Mouse (Mus musculus) spleen, adult 2 months (tissue): ENCODE data around the gene Cep290. TPM values are rescaled to one million over a fixed set of nuclear protein-coding genes. Genes with fewer than 3 reads are reported as not detected.

Experiments
- DNase-seq, 2 experiments: peaks; one replicate each; pipeline versions ENCODE4 v3.0.0 to v3.0.0-alpha.2; 2012 to 2021; ENCODE audit warnings: low spot score in 2 of 2, low read depth in 1 of 2
- H3K27ac ChIP-seq: fragments of 200-500 bp; 2 replicates; pipeline ENCODE4 v1.5.1; 2012; ENCODE audit warnings: low read length, inconsistent platforms; ENCODE audit not compliant: insufficient read depth
- H3K27me3 ChIP-seq: fragments of 200-500 bp; 2 replicates; pipeline ENCODE4 v1.6.1; 2012; ENCODE audit warnings: mild to moderate bottlenecking, moderate library complexity, low read length, inconsistent platforms; ENCODE audit not compliant: control insufficient read depth, insufficient read depth
- H3K36me3 ChIP-seq: fragments of 200-500 bp; 2 replicates; pipeline ENCODE4 v1.6.1; 2012; ENCODE audit warnings: mild to moderate bottlenecking, low read length, inconsistent platforms; ENCODE audit not compliant: control insufficient read depth, insufficient read depth
- H3K4me1 ChIP-seq: fragments of 200-500 bp; 2 replicates; pipeline ENCODE4 v1.6.1; 2011; ENCODE audit warnings: inconsistent platforms; ENCODE audit not compliant: control insufficient read depth, insufficient read depth, insufficient read length
- H3K4me3 ChIP-seq: fragments of 200-500 bp; 2 replicates; pipeline ENCODE4 v1.5.1; 2011; ENCODE audit warnings: mild to moderate bottlenecking, inconsistent platforms; ENCODE audit not compliant: insufficient read depth, insufficient read length; ENCODE audit errors: extremely low read depth
- CTCF ChIP-seq: fragments of 200-500 bp; IDR thresholded peaks from 2 replicates; pipeline ENCODE4 v1.5.1; 2011; ENCODE audit warnings: mild to moderate bottlenecking, inconsistent platforms; ENCODE audit not compliant: insufficient read depth, insufficient read length, insufficient replicate concordance; ENCODE audit errors: extremely low read depth
- POLR2A ChIP-seq: fragments of 200-500 bp; IDR thresholded peaks from 2 replicates; pipeline ENCODE4 v1.6.1; 2011; ENCODE audit warnings: low read depth, low read length, inconsistent platforms
- WGBS: fragments of 180-500 bp; shearing (Covaris S2); methylation state at CpG from one replicate; pipeline ENCODE4 v1.1.7; 2018; 5-methylcytosine and 5-hydroxymethylcytosine counted together
- polyA plus RNA-seq: library from polyadenylated mRNA; depleted of rRNA; stranded (reverse); fragments of >200 nt; gene quantifications from 2 replicates; pipeline ENCODE4 v1.2.3, GENCODE M21; 2012; rRNA removed

Cep290 gene
- polyA plus RNA-seq, 1 experiment, result 0.09 TPM

DNA sequence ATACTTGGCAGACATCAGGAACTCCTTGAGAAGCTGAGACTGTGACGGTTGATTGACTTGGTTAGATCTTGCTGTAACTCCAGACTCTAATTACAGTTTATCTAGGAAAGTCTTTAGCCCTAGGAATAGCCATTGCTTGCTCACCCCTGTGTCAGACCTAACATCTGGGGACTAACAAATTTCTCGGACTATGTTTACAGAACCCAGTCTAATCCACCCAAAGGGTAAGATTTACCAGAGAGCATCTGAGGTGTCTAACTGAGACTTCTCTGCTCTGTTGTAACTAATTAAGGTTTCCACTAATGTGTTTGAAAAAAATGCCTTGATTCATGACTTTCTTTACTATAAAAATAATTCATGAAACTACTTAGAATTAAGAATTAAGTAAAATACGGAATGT lies 135.1 kb downstream of the Cep290 start:
- 88% methylated on average over 3 of the region's 3 CpGs for WGBS
- DNase-seq, result no peak
- Histone ChIP-seq H3K27ac (no peak overlapping the region), H3K36me3 (no peaks in the 10 kb centered on the region), H3K27me3 (no peaks in the 10 kb centered on the region), H3K4me3 (no peak overlapping the region), H3K4me1 (no peaks in the 10 kb centered on the region)
- TF ChIP-seq POLR2A (no peak), CTCF (no peak)

Other genes starting within 250 kb of the Cep290 start
- not detected in 2 replicates for gene Gm4301, start 151.9 kb upstream of the Cep290 start, polyA plus RNA-seq
- gene Gm4302, start 146.7 kb upstream of the Cep290 start, polyA plus RNA-seq, result not detected in 2 replicates
- gene Gm4303, start 141.6 kb upstream of the Cep290 start, polyA plus RNA-seq, result not detected in 2 replicates
- gene Gm4305, start 136.5 kb upstream of the Cep290 start, polyA plus RNA-seq, result not detected in 2 replicates
- gene Gm4307, start 126.2 kb upstream of the Cep290 start, polyA plus RNA-seq, result not detected in 2 replicates
- not detected in 2 replicates for gene Gm4312, start 105.0 kb upstream of the Cep290 start, polyA plus RNA-seq
- gene Tmtc3, start 208 bp upstream of the Cep290 start, polyA plus RNA-seq, result 1.6 and 1.8 TPM in 2 replicates
- gene 4930430F08Rik, start 102.9 kb downstream of the Cep290 start, polyA plus RNA-seq, result 4.9 and 5.0 TPM in 2 replicates
- not detected in 2 replicates for gene 1700017N19Rik, start 102.9 kb downstream of the Cep290 start, polyA plus RNA-seq